Mouse (Mus musculus): ENCODE measurements at regions not wholly inside any gene's neighbourhood (a gene's known extent, or its start where the extent isn't known, plus 50 kb on each side); places are given as distances from the start of the nearest gene placed in this dataset.

GRCm38 (mm10) chr11:82651751-82652150 is 112.4 kb downstream of the Cct6b start:
- no peak for TF ChIP-seq POLR2AphosphoS2 (IDR thresholded peaks at IDR 0.05; ENCODE audit: low read length)
- TF ChIP-seq MYB (IDR thresholded peaks at IDR 0.05; ENCODE audit: low read depth, low read length): no peak
- TF ChIP-seq TCF12 (IDR thresholded peaks at IDR 0.05; ENCODE audit: low read depth, low read length): no peak

Measured in MEL (cell line).